Mouse (Mus musculus) G1E (cell line): ENCODE data around the gene Pi16. TPM values are rescaled to one million over a fixed set of nuclear protein-coding genes. Genes with fewer than 3 reads are reported as not detected.

Experiments used
- ATAC-seq: 2 replicates; pipeline ENCODE4 v1.8.0; 2016; ENCODE audit warnings: mild to moderate bottlenecking; ENCODE audit not compliant: insufficient number of reproducible peaks, poor library complexity, low FRiP score, severe bottlenecking; ENCODE audit errors: extremely low read depth
- DNase-seq: peaks from one replicate; pipeline ENCODE4 v3.0.0; 2012; ENCODE audit warnings: low spot score
- H3K27me3 ChIP-seq: 2 replicates; pipeline ENCODE4 v1.6.1; 2012; ENCODE audit warnings: mild to moderate bottlenecking, low read length, inconsistent platforms; ENCODE audit not compliant: insufficient read depth
- H3K36me3 ChIP-seq: replicated peaks from 2 replicates; pipeline ENCODE3; 2012; ENCODE audit warnings: mild to moderate bottlenecking, inconsistent platforms
- H3K4me1 ChIP-seq: 2 replicates; pipeline ENCODE4 v1.6.1; 2012; ENCODE audit warnings: low read depth, low read length, inconsistent platforms, mixed read lengths; ENCODE audit not compliant: insufficient read depth
- H3K4me3 ChIP-seq: 2 replicates; pipeline ENCODE4 v1.5.1; 2012; ENCODE audit warnings: low read depth, mild to moderate bottlenecking, inconsistent platforms, low read length, moderate library complexity, mixed read lengths
- H3K9me3 ChIP-seq: replicated peaks from 2 replicates; pipeline ENCODE4 v1.6.1; 2012; ENCODE audit warnings: inconsistent platforms
- CTCF ChIP-seq: IDR thresholded peaks from 2 replicates; pipeline ENCODE4 v1.5.1; 2012; ENCODE audit warnings: low read depth, low read length, inconsistent platforms, mixed read lengths
- GATA1 ChIP-seq: IDR thresholded peaks from 2 replicates; pipeline ENCODE4 v1.6.1; 2012; ENCODE audit warnings: borderline replicate concordance, low read length, inconsistent platforms, mixed read lengths
- GATA2 ChIP-seq: IDR thresholded peaks from 2 replicates; pipeline ENCODE4 v1.6.1; 2012; ENCODE audit warnings: low read depth, low read length, inconsistent platforms, borderline replicate concordance
- POLR2AphosphoS5 ChIP-seq: IDR thresholded peaks from 2 replicates; pipeline ENCODE4 v1.6.1; 2012; ENCODE audit warnings: low read depth, low read length, inconsistent platforms; ENCODE audit not compliant: insufficient replicate concordance
- TAL1 ChIP-seq: conservative IDR thresholded peaks from 2 replicates; pipeline ENCODE4 v1.6.1; 2012; ENCODE audit warnings: low read depth, low read length, inconsistent platforms, mixed read lengths
- polyA plus RNA-seq: library from polyadenylated mRNA; stranded (reverse); fragments of >175 nt; gene quantifications from 2 replicates; pipeline ENCODE4 v1.2.3, GENCODE M21; 2012
- total RNA-seq, 2 experiments: library from RNA; stranded (forward) in 1 of 2; stranded (reverse) in 1 of 2; fragments of 200-1000 nt in 1 of 2; fragments of >200 nt in 1 of 2; fragmentation: Nextera tagmentation in 1 of 2; gene quantifications; 2 replicates each; pipeline ENCODE4 v1.2.3; 2014 to 2017

Pi16 gene
- total and polyA plus RNA-seq, 3 experiments: 2.5 to 7.5 (median 5.5) TPM

DNA sequence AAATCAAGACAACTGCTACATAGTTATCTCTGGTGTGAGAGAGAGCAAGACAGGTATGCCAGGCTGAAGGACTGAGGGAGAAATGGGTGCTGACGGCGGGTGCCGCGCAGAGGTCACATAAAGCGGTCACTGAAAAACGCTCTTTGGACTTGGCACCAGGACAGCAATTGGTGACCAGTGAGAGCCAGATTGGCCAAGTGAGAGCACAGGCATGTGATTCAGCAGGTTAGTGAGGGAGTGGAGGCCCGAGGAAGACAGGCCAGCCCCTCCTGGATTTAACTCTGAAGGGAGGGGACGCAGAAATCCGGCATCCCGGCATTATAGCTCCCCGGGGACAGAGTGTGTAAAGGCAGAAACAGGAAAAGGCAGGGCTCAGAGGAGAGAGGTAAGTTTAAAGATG, 43.6 kb upstream of the Pi16 start:
- H3K4me1 ChIP-seq: peaks cover 28% of the 10 kb centered on the region
- peaks cover 70% of the 10 kb centered on the region for H3K36me3 ChIP-seq
- H3K9me3 ChIP-seq: no peaks in the 10 kb centered on the region
- TF ChIP-seq GATA1 (no peak), GATA2 (no peak), CTCF (no peak), TAL1 (no peak), POLR2AphosphoS5 (no peak)
- ATAC-seq (no peak), DNase-seq (no peak)
- no peak overlapping the region for H3K4me3 ChIP-seq
- no peaks in the 10 kb centered on the region for H3K27me3 ChIP-seq

DNA sequence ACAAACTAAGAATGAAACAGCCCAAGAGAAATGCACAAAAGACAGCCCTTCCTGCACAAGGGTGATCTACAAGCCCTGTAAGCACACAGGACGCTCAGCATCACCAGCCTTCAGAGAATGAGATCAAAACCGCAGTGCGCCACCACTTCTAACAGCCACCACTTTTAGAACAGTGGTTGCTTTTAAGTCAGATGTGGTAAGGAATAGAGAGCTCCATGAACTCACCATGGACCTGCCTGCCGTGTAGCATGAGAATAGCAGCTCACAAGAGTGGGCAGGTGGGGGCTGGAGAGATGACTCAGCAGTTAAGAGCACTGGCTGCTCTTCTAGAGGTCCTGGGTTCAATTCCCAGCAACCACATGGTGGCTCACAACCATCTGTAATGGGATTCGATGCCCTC, 37.1 kb upstream of the Pi16 start:
- Histone ChIP-seq H3K4me3 (no peak overlapping the region), H3K9me3 (peaks cover 2% of the 10 kb centered on the region), H3K36me3 (peaks cover 89% of the 10 kb centered on the region), H3K4me1 (0 out of 2 replicates have a peak, but pooled peaks cover 7% of the 10 kb centered on the region), H3K27me3 (no peaks in the 10 kb centered on the region)
- no peak for ATAC-seq
- TF ChIP-seq POLR2AphosphoS5 (no peak), TAL1 (no peak), GATA2 (no peak), GATA1 (no peak), CTCF (no peak)
- DNase-seq: no peak

DNA sequence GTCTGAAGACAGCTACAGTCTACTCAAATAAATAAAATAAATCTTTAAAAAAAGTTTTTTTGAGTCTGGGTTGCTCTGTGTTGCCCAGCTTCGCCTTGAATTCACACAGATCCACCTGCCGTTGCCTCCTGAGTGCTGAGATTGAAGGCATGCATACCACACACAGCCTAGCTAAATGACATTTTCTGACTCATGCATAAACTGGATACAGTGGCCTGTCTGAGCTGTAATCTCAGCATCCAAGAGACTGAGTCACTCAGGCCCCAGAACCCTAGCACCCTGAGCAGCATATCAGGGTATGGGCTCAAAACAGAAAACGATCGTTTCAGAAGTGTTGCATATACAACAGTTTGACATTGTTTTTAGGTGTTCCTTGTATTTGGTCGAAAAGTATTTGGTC, 35.9 kb upstream of the Pi16 start:
- TF ChIP-seq POLR2AphosphoS5 (no peak), GATA1 (no peak), GATA2 (no peak), TAL1 (no peak), CTCF (no peak)
- DNase-seq (no peak), ATAC-seq (no peak)
- Histone ChIP-seq H3K4me3 (no peak overlapping the region), H3K4me1 (0 out of 2 replicates have a peak, but pooled peaks cover 6% of the 10 kb centered on the region), H3K27me3 (no peaks in the 10 kb centered on the region), H3K9me3 (peaks cover 13% of the 10 kb centered on the region), H3K36me3 (peaks cover 92% of the 10 kb centered on the region)

DNA sequence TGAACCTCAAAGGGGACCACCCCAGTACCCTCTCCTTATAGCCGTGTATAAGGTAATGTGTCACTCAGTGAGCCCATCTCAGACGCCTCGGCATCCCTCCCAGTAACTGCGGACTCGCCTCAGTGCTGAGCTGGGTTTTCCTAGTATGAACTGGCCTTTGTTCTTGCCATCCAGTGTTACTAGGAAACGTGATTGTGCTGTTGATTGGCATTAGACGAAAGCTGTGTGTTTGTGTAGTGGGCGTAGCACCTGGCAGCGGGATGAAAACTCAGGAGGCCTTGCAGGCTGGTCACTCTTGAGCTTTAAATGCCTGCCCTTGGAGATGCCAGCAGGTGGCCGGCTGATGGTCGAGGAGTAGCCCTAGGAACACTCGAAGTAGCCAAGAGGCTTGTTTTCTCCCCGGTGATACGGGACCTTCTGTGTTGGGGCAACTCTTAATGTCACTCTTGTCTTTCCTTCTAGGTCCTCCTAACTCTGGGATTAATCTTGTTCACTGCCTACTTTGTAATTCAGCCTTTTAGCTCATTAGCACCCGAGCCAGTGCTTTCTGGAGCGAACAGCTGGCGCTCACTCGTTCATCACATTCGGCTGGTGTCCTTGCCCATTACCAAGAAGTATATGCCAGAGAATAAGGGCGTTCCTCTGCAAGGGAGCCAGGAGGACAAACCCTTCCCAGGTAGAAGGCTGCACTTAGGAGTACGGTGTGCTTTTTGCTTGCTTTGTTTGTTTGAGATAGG, 35.1 kb upstream of the Pi16 start:
- ATAC-seq: no peak
- H3K36me3 ChIP-seq: peaks cover 91% of the 10 kb centered on the region

DNA sequence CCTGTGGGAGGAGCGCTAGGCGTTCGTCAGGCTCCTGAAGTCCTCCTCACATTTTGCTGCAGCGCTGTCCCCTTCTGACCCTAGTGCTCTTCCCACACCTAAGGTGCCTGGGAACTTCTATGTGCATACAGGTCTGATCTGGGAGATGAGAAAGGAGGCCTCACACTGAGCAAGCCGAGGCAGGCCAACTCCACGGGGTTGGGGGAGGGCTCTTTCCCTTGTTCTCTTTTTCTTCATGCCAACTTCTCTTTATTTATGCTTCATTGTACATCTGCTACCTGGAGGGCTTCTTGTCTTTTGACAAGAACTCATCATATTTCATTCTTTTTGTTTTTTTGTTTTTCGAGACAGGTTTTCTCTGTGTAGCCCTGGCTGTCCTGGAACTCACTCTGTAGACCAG, 25.7 kb upstream of the Pi16 start:
- H3K9me3 ChIP-seq: no peaks in the 10 kb centered on the region
- H3K36me3 ChIP-seq: peaks cover 87% of the 10 kb centered on the region
- ATAC-seq (no peak), DNase-seq (no peak)
- no peak overlapping the region for H3K4me3 ChIP-seq
- no peak for TF ChIP-seq CTCF
- TF ChIP-seq POLR2AphosphoS5: no peak
- TF ChIP-seq GATA2: no peak
- no peak for TF ChIP-seq GATA1
- no peak for TF ChIP-seq TAL1
- no peaks in the 10 kb centered on the region for H3K27me3 ChIP-seq
- peaks cover 7% of the 10 kb centered on the region; the same call in 1 of the 2 replicates for H3K4me1 ChIP-seq

More for the DNA sequence above, 35.1 kb upstream of the Pi16 start:
- Histone ChIP-seq H3K4me3 (no peak overlapping the region), H3K4me1 (0 out of 2 replicates have a peak, but pooled peaks cover 4% of the 10 kb centered on the region), H3K27me3 (no peaks in the 10 kb centered on the region), H3K9me3 (peaks cover 13% of the 10 kb centered on the region)
- no peak for TF ChIP-seq GATA1
- TF ChIP-seq GATA2: no peak
- no peak for TF ChIP-seq POLR2AphosphoS5
- no peak for TF ChIP-seq TAL1
- TF ChIP-seq CTCF: no peak
- no peak for DNase-seq

DNA sequence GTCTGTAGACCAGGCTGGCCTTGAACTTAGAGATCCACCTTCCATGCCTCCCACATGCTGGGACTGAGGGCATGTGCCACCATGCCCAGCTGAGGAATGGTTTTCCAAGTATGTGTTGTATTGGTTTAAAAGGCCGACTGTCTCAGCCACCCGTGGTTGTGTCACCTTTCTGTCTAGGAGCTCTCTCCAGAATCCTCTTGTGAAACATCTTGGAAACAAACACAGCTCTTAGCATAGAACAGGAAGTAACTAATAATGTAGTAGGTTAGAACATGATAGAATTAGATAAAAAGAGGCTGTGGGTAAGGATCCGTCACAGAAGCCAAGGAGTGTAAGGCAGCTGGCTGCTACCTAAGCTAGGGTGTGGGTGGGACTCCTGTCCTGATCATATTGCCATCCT, 24.5 kb upstream of the Pi16 start:
- TF ChIP-seq CTCF (no peak), TAL1 (no peak), GATA1 (no peak), POLR2AphosphoS5 (no peak), GATA2 (no peak)
- Histone ChIP-seq H3K27me3 (no peaks in the 10 kb centered on the region), H3K36me3 (peaks cover 92% of the 10 kb centered on the region), H3K4me3 (no peak overlapping the region), H3K4me1 (peaks cover 7% of the 10 kb centered on the region; the same call in 1 of the 2 replicates), H3K9me3 (no peaks in the 10 kb centered on the region)
- DNase-seq: no peak
- no peak for ATAC-seq
